ENCODE assay signal across 8 mouse cellular contexts in genomic region chr4:28808800-28809199, GRCm38 (mm10). TPM values are rescaled to one million over a fixed set of nuclear protein-coding genes. Genes with fewer than 3 reads are reported as not detected.
DNase-seq lines count a peak whose midpoint lies in the region.

No protein-coding gene starts in this region.

- peak; percentile 1 for DNase-seq in adrenal gland, adult 2 months
- no peak for DNase-seq in adrenal gland, adult 18-20 months (ENCODE audit: low spot score in 2 of 2)
- peak; percentile 35 for DNase-seq in kidney, postnatal 14 days
- no peak for DNase-seq in kidney, adult 11 months
- DNase-seq in Muller cell, postnatal 12 days (ENCODE audit: inconsistent ontology term) = peak; percentile 32
- peak; percentile 39 to 64 for DNase-seq in left cerebral cortex, adult 18-20 months (ENCODE audit: low spot score in 2 of 2)
- no peak for DNase-seq in ovary, postnatal 14 days (ENCODE audit: low spot score)
- no peak for DNase-seq in spleen, adult 18-20 months

RNA-seq across cellular contexts. Expression of gene Epha7, which starts 4.1 kb away (rescaled TPM):
- total RNA-seq in adrenal gland, adult 2 months (2021) = 1 to 10 TPM; 2.3 to 3.6 TPM
- 0.16 and 0.42 TPM in 2 replicates for polyA plus RNA-seq in adrenal gland, adult 2 months (2012; rRNA removed)
- total RNA-seq in adrenal gland, adult 18-20 months (2021) = 1 to 10 TPM; 1.6 to 2.3 TPM
- 10 to 100 TPM; 76.5 to 82.0 TPM for total RNA-seq in left cerebral cortex, adult 18-20 months (2021)

Comparison
In these comparisons a context has a peak if more than half of its experiments do, and no peak if none do; other contexts are left out.
1. DNase-seq: peak in adrenal gland, adult 2 months (single experiment), kidney, postnatal 14 days (single experiment), Muller cell, postnatal 12 days (single experiment) and left cerebral cortex, adult 18-20 months (2 of 2); none in adrenal gland, adult 18-20 months (0 of 2), kidney, adult 11 months (single experiment), ovary, postnatal 14 days (single experiment) and spleen, adult 18-20 months (0 of 2).
2. RNA of gene Epha7, which starts 4.1 kb away (total RNA-seq): 76.5 to 82.0 TPM in left cerebral cortex, adult 18-20 months; 2.3 to 3.6 TPM in adrenal gland, adult 2 months and 1.6 to 2.3 TPM in adrenal gland, adult 18-20 months; every median in the first group is over 10 times any median in the second.